Mouse (Mus musculus) ovary, postnatal 14 days (tissue): ENCODE data around the gene Veph1.
A peak's percentile ranks its signal among the peaks of the same experiment; 100 is the strongest.

Experiments used
- DNase-seq: peaks from one replicate; pipeline ENCODE4 v3.0.0; 2022; ENCODE audit warnings: low spot score

Gene Veph1

DNA sequence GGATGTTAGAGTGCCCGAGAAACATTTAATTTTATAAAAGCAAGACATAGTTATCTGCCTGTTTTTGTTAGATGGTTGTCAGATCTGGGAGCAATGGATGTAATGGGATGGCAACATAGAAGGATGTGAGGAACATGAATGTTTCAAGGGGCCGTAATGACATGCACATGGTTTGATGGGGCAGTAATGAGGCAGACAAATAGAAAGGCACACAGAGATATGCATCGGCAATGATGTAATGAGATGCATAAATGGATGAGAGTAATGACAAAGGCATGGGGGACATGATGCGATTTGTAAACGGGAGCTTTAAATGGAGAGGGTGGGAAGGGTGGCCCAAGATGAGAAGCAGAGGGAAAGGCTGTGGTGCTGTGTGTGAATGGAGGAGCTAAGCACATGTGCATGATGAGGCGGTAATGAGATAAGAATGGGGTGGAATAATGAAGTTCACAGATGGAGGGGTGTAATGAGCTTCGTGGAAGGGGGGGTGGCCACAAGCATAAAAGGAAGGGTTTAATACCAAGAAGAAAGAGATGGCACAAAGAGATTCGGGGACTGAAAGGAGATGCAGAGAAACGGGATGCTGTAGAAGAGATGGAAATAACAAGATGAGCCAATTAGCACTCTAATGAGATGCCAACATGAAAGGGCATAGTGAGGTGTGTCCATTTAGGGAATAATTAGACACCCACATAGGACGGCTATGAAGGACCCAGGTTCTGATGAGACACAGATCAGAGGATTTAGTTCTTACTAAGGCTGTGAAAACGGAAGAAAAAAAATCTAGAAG, 194.6 kb downstream of the Veph1 start:
- no peak for DNase-seq

DNA sequence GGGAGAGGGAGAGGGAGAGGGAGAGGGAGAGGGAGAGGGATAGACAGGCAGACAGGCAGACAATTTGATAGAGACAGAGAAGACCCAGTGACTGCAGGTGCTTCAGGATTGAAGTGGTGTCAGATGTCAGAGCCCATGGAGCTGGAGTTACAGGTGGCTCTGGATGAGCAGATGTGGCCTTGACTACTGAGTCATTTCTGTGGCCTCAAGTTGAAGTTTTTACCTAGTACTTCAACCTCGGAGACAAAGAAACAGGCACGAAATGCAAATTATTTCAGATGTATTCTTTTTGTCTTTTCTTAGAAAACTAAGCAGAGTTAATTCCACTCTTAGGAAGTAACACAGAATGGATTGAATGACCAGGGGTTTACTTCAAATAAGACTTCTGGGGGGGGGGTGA, 195.6 kb downstream of the Veph1 start:
- DNase-seq, result no peak

DNA sequence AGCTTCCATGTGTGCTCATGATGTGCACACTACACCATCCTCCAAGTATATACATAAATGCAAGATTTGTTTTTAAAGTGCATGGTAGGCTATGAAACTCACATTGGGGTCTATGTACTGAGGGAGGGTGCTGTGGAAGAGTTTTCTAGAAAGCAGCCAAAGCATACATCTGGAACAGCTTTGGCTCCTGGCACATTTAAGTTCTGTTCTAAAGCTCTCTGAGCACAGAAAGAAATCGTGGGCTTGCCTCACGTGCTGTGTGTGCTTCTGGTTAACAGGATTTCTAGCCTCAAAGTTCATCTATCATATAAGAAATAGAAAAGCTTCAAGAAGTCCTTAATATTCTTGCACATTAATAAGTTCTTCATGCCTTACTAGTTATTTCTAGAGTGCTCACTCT, 204.9 kb downstream of the Veph1 start:
- DNase-seq, result no peak

DNA sequence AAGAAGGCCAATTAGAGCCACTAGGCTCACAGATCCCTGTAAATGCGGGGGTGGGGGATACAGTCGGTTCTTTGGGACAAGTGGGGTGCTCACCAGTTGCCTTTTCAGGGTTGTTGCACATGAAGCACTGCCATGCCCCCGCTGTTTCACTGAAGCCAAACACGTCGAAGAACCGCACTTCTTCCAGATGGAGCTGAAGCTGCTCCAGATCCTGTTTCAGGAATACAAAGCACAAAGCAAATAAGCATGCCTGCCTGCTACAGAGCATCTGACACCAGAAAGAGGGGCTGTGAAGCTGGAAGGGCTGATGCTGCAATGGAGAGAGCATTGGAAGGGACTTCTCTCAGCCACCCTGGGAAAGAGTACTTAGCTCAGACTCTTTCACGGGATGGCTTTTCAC, 209.0 kb downstream of the Veph1 start:
- no peak for DNase-seq

DNA sequence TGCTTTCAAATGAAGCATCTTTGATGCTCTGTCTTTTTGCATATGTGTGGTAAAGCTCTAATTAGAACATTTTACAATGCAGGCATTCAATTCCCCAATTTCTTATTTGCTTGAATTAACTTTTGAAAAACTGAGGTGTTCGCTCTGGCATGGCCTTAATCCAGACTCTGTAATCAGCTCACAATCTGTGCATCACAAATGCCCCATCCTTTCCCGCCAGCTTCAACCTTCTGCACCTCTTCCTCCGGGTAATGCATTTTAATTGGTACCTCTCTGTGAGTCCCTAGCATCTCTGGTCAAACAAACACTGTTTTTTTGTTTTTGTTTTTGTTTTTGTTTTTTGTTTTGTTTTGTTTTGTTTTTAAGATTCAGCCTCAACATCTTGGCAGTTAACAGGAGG, 212.8 kb downstream of the Veph1 start:
- no peak for DNase-seq

DNA sequence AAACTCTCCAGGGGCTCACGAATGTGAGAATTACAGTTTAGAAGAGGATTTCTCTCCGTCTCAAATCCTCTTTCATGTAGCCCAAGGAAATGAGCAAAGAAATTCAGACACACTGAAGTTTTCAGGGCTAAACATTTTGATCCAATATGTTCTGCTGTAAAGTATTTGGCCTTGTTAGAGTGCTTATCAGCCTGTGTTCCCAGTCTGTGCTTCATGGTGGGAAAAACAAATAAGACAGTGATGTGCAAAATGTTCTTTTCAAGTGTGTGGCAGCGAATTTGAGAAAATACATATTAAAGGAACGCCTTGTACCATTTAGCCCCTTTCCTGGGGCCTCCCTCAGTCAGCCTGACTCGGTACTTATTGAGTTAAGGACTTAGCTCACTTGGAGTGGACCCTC, 213.2 kb downstream of the Veph1 start:
- DNase-seq, result no peak

DNA sequence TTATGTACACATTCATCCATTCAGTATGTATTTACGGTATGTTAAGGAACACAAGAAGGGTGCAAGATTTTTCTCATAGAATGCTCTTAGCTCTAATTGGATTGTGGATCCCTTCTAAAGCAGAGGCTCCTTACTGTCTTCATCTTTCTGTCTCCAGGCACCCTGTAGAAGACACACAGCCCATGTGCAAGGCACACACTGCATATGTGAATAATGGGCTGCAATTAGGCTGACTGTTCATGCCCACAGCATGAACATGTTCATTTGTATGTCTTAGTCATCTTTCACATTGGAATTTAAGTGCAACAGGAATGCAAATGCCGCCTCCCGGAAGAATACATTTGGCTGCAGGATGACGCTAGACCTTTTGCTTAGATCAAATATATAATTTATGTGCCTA, 213.7 kb downstream of the Veph1 start:
- no peak for DNase-seq

DNA sequence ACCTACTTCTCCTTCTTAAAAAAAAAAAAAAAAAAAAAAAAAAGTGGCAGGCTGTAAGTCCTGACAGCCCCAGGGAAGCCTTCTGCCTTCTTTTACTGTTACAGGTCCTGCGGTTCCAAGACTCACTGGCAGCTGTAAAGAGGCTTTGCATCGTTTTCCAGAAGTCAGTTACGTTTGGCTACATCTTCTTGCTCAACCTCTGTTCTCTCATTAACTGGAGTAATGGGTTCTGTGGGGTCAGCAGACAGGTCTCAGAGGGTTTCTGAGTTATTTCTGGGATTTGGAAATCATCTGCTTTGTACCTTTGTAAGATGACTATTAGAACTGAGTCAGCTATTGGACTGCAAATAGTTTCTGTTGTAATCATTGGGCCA, 215.3 kb downstream of the Veph1 start:
- no peak for DNase-seq

DNA sequence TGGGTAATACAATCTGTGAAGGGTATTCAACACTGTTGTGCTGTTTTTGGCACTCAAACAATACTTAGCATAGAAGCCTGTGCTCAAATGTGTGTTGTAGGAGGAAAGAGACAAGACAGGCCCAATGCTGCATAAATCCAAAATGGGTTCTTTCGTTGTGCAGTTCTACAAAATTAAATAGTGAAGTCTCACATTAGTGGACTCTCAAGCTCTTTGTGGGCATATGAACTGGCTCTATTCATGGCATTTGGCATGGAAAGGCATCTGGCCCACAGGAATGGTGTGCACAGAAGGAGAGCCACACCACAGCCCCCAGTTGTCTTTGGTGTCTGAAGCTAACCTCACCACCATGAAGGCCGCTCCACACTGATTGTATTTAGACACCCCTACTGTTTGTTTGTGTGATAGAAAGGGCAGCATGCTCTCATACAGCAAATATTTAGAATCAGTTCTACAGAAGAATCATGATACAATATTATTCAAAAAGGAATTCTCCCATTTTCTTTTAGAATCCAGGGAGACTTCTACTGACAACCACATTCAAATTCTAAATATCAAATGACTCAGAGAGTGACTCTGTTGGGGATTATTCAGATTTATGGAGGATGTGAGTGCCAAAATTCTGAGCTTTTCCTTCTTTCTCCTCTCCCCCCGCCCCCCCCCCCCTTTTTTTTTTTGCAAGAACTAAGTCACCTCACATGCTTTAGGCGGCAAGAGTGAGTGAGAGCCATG, 215.8 kb downstream of the Veph1 start:
- no peak for DNase-seq

DNA sequence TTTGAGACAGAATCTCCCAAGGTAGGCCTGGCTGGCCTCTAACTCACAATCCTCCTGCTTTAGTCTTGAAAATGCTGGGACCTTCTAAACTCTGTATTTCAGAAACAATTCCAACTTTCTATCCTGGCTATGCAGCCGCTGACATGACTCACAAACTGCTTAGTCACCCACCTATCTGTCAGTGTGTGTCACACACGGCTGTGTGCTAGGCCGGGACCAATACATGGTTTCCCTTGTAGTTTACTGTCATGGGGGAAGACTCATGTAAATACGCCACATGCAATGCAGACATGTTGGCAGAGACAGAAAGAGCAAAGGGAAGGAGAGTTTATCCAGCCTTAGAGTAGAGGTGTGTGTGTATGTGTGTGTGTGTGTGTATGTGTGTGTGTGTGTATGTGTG, 216.8 kb downstream of the Veph1 start:
- no peak for DNase-seq

DNA sequence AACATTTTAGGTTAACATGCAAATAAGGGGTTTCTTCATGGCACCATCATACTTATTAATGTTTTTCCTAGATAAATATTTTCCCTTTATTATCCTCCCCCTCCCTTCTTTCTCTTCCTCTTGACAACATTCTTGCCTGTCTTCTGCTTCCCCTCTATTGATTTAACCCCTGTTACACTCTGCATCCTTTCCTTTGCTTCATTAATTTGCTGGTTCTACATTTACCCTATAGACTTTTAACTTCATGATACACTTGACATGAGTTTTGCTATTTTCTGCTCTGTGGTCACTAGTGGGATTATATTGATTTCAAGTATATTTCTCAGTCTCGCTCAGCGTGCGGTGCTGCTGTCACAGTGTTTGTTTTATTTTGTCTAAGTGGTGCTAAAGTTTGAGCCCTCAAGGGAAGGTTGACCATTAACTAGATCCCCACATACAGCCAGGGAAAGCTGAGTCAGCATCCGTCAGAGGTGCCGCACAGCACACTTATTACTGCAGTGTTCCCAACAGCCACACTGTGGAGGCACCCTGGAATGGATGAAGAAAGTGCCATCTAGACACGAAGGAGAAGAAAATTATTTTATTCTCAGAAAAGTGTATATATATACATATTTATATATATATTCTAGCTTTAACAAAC, 217.6 kb downstream of the Veph1 start:
- no peak for DNase-seq

DNA sequence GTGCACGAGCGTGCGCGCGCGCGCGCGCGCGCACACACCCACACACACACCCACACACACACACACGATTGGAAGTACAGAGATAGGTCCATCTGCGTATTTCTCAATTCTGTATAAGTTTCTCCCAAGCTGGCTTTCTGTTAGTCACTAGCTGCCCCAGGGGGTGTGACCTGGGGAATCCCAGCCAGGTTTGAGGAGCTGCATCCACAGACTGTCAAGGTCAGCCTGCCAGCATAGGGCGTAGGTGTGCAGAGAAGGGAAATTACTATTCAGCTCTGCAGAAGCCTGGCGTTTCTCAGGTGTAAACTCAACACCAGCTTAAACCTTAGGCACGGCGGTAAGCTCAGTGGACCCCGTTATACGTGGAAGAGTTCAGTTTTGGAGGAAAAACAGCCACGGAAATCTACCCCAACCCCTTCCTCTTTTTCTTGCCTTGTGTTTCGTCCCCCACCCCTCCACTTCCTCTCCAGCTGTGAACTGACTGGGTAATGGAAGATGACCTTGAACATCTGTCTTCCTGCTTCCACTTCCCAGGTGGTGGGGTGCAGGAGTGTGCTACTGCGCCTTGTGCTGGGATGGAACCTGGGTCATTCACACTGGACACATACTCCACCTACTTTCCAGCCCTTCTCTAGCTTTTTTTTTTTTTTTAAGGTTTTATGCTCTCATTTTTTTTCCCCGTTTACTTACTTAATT, 218.5 kb downstream of the Veph1 start:
- peak; percentile 6 for DNase-seq

DNA sequence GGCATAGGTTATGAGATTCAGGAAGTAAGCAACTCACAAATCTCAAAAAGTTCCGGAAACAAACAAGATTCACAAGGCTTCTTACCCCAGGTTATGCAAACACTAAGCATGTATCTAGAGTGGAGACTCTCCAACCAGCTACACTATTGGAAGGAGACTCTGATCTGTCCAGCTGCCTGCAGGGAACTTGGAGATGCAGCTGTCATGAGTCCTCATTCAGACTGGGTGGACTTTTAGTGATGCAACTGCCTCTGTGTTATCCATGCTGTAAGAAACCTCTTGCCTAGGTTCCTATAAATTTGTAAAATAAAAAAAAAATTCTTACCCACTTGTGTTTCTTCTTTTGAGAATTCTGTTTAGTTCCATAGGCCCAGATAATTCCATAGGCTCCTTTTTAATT, 226.4 kb downstream of the Veph1 start:
- no peak for DNase-seq

DNA sequence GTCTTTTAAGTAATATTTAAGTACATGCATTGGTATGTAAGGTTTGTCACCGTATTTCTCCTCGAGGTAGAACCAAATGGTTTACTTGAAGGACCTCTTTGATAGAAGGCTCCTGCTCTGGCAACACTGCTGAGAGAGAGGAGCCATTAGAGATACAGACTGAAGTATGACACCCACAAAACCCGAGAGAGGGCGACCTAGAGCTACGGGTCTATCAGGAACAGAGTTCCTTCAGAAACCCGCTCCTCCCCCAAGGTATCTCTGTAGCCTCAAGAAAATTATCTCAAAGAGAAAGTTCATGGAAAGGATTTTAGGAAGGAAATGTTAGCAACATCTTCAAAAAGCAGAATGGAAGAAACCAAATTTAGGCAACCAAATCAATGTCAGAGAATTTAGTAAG, 232.8 kb downstream of the Veph1 start:
- no peak for DNase-seq

DNA sequence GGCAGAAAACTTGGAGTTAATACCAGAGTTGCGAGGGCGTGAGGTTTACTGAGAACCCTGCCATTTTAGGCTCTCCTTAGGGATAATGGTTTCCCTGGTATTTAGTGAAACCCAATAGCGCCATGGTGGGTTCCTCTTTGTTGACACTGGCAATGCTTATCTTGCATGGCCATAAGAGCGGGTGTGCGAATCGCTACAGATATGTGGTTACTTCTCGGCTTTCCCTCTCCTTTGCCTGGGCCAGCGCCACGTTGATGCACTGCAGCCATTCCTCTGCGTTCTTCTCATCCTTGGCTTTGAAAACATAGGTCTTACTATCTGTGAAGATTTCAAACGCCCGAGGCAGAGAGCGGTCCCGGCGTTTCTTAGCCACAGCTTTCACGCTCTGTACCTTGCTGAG, 239.7 kb downstream of the Veph1 start:
- no peak for DNase-seq

DNA sequence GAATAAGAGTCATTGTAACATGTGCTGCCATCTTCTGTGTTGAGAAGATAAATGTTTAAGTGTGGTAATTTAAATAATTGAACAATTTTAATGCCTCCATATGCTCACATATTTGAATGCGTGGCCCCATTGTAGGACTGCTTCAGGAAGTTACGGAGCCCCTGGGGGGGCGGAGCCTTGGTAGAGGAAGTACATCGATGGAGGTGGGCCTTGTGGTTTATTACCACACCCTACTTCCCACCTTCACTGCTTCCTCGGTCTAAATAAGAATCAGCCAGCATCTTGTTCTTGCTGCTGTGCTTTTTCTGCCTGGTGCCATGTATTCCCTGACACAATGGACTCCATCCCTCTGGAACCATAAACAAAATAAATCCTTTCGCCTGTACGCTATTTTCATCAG, 241.0 kb downstream of the Veph1 start:
- no peak for DNase-seq

DNA sequence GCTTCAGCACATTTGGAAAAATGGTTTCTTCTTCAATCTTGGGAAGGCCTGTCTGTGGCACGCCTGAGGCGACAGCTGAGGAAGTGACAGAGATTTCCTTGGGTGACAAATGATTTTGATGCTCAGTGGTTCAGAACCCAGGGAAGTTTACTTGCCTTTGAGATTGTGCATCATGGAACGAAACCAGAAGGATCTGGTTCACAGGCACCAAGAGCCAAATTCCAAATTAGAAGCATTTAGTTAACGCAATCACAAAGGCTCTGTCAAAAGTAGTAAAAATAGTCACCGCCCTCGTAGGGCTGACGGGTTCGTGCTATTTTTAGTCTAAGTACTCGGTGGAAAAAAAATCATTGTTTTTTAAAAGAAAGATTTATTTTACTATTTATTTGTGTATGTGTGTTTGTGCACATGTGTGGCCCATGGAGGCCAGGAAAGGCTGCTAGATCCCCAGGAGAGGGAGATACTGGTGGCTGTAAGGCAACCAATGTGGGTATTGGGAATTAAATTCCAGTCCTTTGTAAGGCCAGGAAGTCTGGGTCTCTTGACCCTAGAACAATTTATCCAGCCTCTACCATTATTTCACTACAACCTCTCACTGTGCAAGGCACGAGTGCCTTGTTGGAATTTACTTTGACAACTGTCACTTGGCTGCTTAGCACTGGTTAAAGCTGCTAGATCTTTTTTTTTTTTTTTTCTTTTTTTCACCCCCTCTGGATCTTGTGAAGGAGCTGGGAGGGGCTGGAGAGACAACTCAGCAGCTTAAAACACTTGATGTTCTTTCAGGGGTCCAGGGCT, 246.3 kb downstream of the Veph1 start:
- no peak for DNase-seq

DNA sequence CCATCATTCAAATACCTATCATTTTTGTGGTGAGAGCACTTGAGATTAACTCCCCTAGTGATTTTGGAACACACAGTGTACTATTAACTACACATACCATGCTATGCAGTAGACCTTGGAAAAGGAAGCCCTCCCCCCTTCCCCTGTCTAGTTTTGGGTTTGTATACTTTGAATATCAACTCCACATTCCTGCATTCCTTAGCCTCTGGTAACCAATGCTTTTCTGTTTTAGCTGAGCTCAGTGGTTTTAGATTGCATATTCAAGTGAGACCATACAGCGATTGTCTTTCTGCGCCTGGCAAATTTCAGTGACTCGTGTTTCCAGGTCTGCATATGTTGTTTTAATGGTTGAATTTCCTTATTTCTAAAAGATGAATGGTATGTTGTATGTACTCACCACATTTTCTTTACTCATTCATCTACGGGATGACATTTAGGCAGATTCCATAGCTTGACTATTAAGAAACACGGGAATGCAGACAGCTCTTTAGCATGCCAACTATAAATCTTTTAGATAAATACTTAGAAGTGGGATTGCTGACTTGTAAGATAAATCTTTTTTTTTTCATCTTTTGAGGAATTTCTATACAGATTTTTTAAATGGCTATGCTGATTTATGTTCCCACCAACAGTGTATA, 255.7 kb downstream of the Veph1 start:
- DNase-seq, result no peak

DNA sequence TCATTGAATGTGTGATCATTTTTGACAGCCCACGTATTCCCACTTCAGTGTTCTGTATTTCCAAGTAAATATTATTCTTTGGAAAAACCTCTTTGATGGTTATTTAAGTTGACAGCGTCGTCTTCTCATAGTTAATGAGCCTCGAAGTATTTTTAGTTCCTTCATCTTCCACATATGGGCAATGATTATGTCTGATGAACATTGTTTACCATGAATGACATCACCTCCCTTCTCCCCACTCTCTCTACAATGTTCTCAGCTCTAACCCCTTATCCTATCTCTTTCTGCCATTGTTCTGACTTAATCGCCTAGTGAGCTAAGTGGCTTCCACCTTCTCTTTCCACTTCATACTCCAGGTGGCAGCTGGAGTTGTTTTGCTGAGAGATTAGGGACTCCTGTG, 261.4 kb downstream of the Veph1 start:
- DNase-seq, result no peak

DNA sequence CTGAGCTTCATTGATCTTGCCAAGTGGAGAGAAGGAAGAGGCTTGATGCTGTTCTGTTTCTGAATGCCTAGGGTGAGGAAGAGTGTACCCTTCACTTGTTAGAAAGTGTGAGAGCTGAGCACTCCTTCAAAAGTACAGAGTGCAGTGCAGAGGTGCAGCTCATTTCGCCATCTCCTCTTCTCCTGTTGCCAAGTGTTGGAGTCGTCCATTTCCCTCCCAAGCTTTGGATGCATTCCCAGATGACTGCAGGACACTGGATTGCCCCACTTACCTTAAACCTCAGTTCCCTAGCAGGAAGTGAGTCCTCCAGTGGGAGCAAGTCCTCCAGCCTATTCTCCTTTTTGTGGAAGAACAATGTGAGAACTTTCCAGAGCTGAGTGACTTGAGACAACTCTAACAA, 263.3 kb downstream of the Veph1 start:
- DNase-seq, result no peak

DNA sequence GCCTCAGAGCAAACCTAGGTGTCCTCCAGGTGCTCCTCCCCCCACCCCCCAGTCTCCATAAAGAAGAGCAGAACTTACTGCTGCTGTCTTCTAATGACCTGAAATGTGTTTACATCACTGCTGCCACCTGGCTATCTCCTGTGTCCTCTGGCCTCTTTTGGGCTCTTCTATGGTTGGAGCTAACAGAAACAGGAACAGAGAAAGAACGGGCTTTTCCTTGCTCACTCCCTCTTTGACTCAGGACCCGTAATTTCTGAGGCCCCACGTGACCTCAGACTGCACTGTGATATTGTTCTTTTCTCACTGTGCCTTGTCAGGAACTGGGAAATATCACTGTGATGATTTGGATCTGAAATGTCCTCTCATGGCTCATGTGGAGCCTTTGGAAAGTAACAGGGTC, 271.2 kb downstream of the Veph1 start:
- no peak for DNase-seq
